Mouse (Mus musculus) heart, postnatal 0 days (tissue): Measurements from ENCODE around the gene BC107364.
"Not testable (repeated sequence)": the region's sequence is repeated elsewhere in the genome, so short reads cannot be mapped to it uniquely, and the experiment has no call there.

Experiments
- CTCF ChIP-seq: IDR thresholded peaks from 2 replicates; pipeline ENCODE4 v1.5.1; 2016; ENCODE audit warnings: antibody characterized with exemption, control low read depth, low read depth
- EP300 ChIP-seq: IDR thresholded peaks from 2 replicates; pipeline ENCODE4 v1.6.1; 2016; ENCODE audit warnings: antibody characterized with exemption, low read depth

DNA sequence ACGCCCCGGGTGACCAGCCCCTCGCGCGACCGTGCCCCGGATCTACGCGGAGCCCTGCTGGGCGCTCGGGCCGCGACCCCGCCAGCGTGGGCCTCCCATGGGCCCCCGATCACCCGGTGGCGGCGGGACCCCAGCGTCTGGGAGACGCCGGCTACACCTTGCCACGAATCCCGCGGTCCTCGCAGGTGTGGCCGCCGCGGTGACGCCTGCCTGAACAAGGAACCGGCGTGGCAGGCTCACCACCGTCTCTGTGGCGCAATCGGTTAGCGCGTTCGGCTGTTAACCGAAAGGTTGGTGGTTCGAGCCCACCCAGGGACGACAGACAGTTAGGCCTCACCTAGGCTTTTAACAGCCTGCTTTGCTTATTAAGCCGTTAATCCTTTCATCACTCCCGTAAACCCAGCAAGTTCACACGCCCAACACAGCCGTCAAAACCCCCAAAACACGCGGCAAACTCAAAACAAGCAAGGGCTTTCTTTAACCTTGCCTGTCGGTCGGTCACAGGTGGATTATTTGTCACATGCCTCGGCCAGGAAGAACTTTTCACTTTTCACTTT, 847 bp downstream of the BC107364 start:
- not testable (repeated sequence) for TF ChIP-seq EP300, CTCF
